Mouse (Mus musculus): ENCODE results near the gene Mtif2. TPM values are rescaled to one million over a fixed set of nuclear protein-coding genes. Genes with fewer than 3 reads are reported as not detected.
"Not testable (repeated sequence)": the region's sequence is repeated elsewhere in the genome, so short reads cannot be mapped to it uniquely, and the experiment has no call there.

The Mtif2 gene
- total and polyA plus RNA-seq, 3 experiments: 19.7 to 53.5 (median 51.2) TPM

DNA sequence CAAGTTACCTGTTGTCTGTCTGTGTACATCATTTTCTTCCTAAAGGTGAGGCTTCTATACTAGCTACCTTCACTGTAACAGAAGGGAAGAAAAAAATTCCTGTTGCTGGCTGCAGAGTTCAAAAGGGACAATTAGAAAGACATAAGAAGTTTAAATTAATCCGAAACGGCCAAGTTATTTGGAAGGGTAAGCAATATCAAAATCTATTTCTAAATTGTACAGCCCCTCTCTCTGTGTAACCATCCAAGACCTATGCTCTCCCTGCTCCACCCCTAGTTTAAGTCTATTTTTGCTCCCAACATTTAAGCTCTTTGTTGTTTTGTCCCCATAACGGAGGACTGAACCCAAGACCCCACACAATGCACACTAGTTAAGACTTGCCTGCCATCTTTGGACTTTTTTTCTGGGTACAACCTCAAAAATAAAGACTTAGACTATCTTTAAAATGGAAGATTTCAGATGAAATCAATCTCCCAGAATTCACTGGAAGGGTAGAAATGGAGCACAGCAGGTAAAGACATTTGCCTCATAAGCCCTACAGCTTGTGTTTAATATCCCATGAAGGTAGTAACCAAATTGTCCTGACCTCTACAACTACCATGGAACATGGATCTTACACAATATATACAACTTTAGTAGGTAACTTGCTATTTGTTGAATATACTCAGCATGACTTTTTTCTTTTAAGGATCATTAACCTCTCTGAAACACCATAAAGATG lies 18.2 kb downstream of the Mtif2 start:
- Histone ChIP-seq H3K27me3 (ENCODE audit: control insufficient read depth, insufficient read depth, low read length) (no peaks in the 10 kb centered on the region), H3K36me3 (ENCODE audit: control insufficient read depth, insufficient read depth, low read length) (peaks cover 24% of the 10 kb centered on the region), H3K27ac (no peak overlapping the region), H3K79me2 (replicated peaks; ENCODE audit: control insufficient read depth, insufficient read depth, low read length) (no peaks in the 10 kb centered on the region), H3K4me1 (ENCODE audit: control insufficient read depth, insufficient read depth, low read length) (peaks cover 1% of the 10 kb centered on the region), H3K4me3 (no peak overlapping the region), H3K9ac (ENCODE audit: low read depth, low read length) (no peak overlapping the region)
- intact Hi-C loops (cut with DNase I): loop anchor here (2.0 to 10.0 kb wide), 2 partner anchors 16 to 480 kb away; partner anchors contain the start of gene Eml6
- WGBS: 90% methylated on average over 3 of the region's 3 CpGs
- no peak for TF ChIP-seq EP300 (IDR thresholded peaks at IDR 0.05; ENCODE audit: insufficient read depth, low read depth, low read length)
- no peak for TF ChIP-seq CTCF (IDR thresholded peaks at IDR 0.05)
- TF ChIP-seq POLR2A (IDR thresholded peaks at IDR 0.05; ENCODE audit: insufficient read depth, low read depth, low read length): no peak
- DNase-seq: no peak

DNA sequence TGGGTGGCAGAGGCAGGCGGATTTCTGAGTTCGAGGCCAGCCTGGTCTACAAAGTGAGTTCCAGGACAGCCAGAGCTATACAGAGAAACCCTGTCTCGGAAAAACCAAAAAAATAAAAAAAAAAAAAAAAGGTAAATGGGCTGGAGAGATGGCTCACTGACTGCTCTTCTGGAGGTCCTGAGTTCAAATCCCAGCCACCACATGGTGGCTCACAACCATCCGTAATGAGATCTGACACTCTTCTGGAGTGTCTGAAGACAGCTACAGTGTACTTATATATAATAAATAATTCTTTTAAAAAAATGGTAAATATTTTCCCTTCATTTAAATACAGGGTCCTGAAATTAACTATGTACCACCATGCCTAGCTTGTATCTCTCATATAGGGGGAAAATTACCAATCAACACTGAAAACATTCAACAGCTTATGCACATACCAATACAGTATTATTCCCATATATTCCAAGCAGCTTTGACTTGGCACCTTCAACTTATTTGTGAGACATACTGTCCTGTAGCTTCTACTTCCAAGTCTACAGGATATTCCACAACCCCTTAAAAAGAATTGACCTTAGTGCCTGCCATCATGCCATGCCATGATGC lies 19.0 kb downstream of the Mtif2 start:
- H3K27ac ChIP-seq; H3K27me3 ChIP-seq (ENCODE audit: control insufficient read depth, insufficient read depth, low read length); H3K4me3 ChIP-seq; H3K79me2 ChIP-seq (replicated peaks; ENCODE audit: control insufficient read depth, insufficient read depth, low read length); H3K4me1 ChIP-seq (ENCODE audit: control insufficient read depth, insufficient read depth, low read length); H3K9ac ChIP-seq (ENCODE audit: low read depth, low read length); DNase-seq: not testable (repeated sequence)
- peaks cover 24% of the 10 kb centered on the region for H3K36me3 ChIP-seq (ENCODE audit: control insufficient read depth, insufficient read depth, low read length)
- 93% methylated on average over 4 of the region's 4 CpGs for WGBS
- intact Hi-C loops (cut with DNase I): loop anchor here (2.0 to 10.0 kb wide), 3 partner anchors 16 to 480 kb away; partner anchors contain the start of genes Ccdc88a and Eml6

DNA sequence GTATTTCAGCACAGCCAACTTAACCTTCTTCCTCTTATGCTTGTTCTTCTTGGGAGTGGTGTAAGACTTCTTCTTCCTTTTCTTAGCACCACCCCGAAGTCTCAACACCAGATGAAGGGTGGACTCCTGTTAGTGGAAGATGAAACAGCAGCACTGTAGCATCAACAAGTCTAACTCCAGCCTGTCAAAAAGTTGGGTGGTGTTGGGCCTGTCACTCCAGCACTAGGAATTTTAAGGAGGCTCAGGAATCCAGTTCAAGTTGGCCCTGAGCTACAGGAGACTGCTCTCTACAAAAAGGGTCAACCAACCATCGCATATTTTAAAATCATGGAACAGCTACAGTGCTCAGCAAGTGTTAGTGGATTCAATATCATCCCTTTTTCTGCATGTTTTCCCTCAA lies 20.1 kb downstream of the Mtif2 start:
- peaks cover 23% of the 10 kb centered on the region for H3K36me3 ChIP-seq (ENCODE audit: control insufficient read depth, insufficient read depth, low read length)
- H3K27ac ChIP-seq; H3K79me2 ChIP-seq (replicated peaks; ENCODE audit: control insufficient read depth, insufficient read depth, low read length); H3K4me1 ChIP-seq (ENCODE audit: control insufficient read depth, insufficient read depth, low read length); DNase-seq; H3K27me3 ChIP-seq (ENCODE audit: control insufficient read depth, insufficient read depth, low read length); H3K9ac ChIP-seq (ENCODE audit: low read depth, low read length); H3K4me3 ChIP-seq: not testable (repeated sequence)
- 84% methylated on average over 2 of the region's 2 CpGs for WGBS
- intact Hi-C loops (cut with DNase I): loop anchor here (5.0 to 10.0 kb wide), 2 partner anchors 174 to 479 kb away; partner anchors contain the start of genes Ccdc88a and Eml6

GRCm38 (mm10) chr11:29546762-29547161 lies 20.6 kb downstream of the Mtif2 start:
- Histone ChIP-seq H3K4me1 (ENCODE audit: control insufficient read depth, insufficient read depth, low read length) (peaks cover 1% of the 10 kb centered on the region), H3K27me3 (ENCODE audit: control insufficient read depth, insufficient read depth, low read length) (no peaks in the 10 kb centered on the region), H3K79me2 (replicated peaks; ENCODE audit: control insufficient read depth, insufficient read depth, low read length) (no peaks in the 10 kb centered on the region), H3K36me3 (ENCODE audit: control insufficient read depth, insufficient read depth, low read length) (peaks cover 20% of the 10 kb centered on the region), H3K9ac (ENCODE audit: low read depth, low read length) (no peak overlapping the region), H3K27ac (no peak overlapping the region), H3K4me3 (peak overlapping the region; percentile 82)
- no peak for DNase-seq
- intact Hi-C loops (cut with DNase I): loop anchor here (5.0 to 10.0 kb wide), 2 partner anchors 174 to 478 kb away; partner anchors contain the start of genes Ccdc88a and Eml6
- WGBS: 5% methylated on average over 2 of the region's 2 CpGs
- TF ChIP-seq POLR2A (IDR thresholded peaks at IDR 0.05; ENCODE audit: insufficient read depth, low read depth, low read length): no peak
- TF ChIP-seq CTCF (IDR thresholded peaks at IDR 0.05): no peak
- TF ChIP-seq EP300 (IDR thresholded peaks at IDR 0.05; ENCODE audit: insufficient read depth, low read depth, low read length): no peak

DNA sequence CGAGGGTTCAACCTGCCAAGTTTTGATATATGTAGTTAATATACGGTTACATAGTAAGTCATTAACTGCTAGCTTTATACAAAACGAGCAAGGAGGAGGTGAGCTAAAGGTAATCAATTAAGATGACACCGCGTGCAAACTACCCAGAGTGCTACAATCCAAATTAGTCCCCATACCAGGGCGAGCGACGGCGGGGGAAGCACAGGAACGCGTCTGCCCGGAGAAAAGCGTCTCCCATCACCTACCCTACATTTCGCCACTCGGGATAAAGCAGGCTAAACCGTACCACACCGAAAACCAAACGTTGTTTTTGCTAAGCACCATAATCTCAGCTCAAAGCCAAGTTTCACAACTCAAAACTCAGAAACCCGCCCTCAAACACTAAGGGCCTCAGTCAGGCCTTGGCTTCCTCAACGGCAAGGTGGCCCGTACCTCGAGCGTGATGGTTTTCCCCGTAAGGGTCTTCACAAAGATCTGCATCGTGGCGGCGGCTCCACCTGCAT lies 21.1 kb downstream of the Mtif2 start:
- H3K4me1 ChIP-seq (ENCODE audit: control insufficient read depth, insufficient read depth, low read length): peaks cover 1% of the 10 kb centered on the region
- peak overlapping the region; percentile 70 for H3K9ac ChIP-seq (ENCODE audit: low read depth, low read length)
- H3K27ac ChIP-seq: peak overlapping the region; percentile 94
- WGBS: under 1% methylated on average over 27 of the region's 27 CpGs
- H3K27me3 ChIP-seq (ENCODE audit: control insufficient read depth, insufficient read depth, low read length): no peaks in the 10 kb centered on the region
- H3K36me3 ChIP-seq (ENCODE audit: control insufficient read depth, insufficient read depth, low read length): peaks cover 18% of the 10 kb centered on the region
- no peaks in the 10 kb centered on the region for H3K79me2 ChIP-seq (replicated peaks; ENCODE audit: control insufficient read depth, insufficient read depth, low read length)
- TF ChIP-seq POLR2A (IDR thresholded peaks at IDR 0.05; ENCODE audit: insufficient read depth, low read depth, low read length): no peak
- TF ChIP-seq EP300 (IDR thresholded peaks at IDR 0.05; ENCODE audit: insufficient read depth, low read depth, low read length): no peak
- TF ChIP-seq CTCF (IDR thresholded peaks at IDR 0.05): no peak
- intact Hi-C loops (cut with DNase I): loop anchor here (5.0 to 10.0 kb wide), 2 partner anchors 175 to 478 kb away; partner anchors contain the start of genes Ccdc88a and Eml6
- no peak for DNase-seq
- peak overlapping the region; percentile 82 for H3K4me3 ChIP-seq

Measured in heart, adult 2 months (tissue).